Mouse (Mus musculus) midbrain, embryonic 14.5 days (tissue): ENCODE data around the gene Plekhh3. TPM values are rescaled to one million over a fixed set of nuclear protein-coding genes. Genes with fewer than 3 reads are reported as not detected.

Experiments used
- ATAC-seq: fragments of 200-750 bp; cut with Nextera tagmentation; 2 replicates; pipeline ENCODE4 v1.8.0; 2017; ENCODE audit warnings: moderate number of reproducible peaks, moderate library complexity; ENCODE audit not compliant: low FRiP score, low TSS enrichment
- DNase-seq: peaks from one replicate; pipeline ENCODE4 v3.0.0-alpha.2; 2015
- H3K27ac ChIP-seq: fragments of 300-500 bp; sonication (generic); replicated peaks from 2 replicates; pipeline ENCODE4 v1.5.1; 2014; ENCODE audit warnings: mild to moderate bottlenecking, low read depth, low read length, moderate library complexity
- H3K27me3 ChIP-seq: fragments of 300-500 bp; sonication (generic); 2 replicates; pipeline ENCODE4 v1.6.1; 2014; ENCODE audit warnings: low read length, control low read depth, mixed read lengths; ENCODE audit not compliant: control insufficient read depth, insufficient read depth
- H3K36me3 ChIP-seq: fragments of 300-500 bp; sonication (generic); 2 replicates; pipeline ENCODE4 v1.6.1; 2014; ENCODE audit warnings: low read length, control low read depth; ENCODE audit not compliant: control insufficient read depth, insufficient read depth
- H3K4me1 ChIP-seq: fragments of 300-500 bp; sonication (generic); 2 replicates; pipeline ENCODE4 v1.6.1; 2014; ENCODE audit warnings: mild to moderate bottlenecking, antibody characterized with exemption, low read length, control low read depth; ENCODE audit not compliant: control insufficient read depth, insufficient read depth
- H3K4me2 ChIP-seq: fragments of 300-500 bp; sonication (generic); 2 replicates; pipeline ENCODE4 v1.6.1; 2014; ENCODE audit warnings: mild to moderate bottlenecking, low read length, moderate library complexity
- H3K4me3 ChIP-seq: fragments of 300-500 bp; sonication (generic); replicated peaks from 2 replicates; pipeline ENCODE4 v1.5.1; 2014; ENCODE audit warnings: low read depth, low read length
- H3K9ac ChIP-seq: fragments of 300-500 bp; sonication (generic); replicated peaks from 2 replicates; pipeline ENCODE4 v1.6.1; 2014; ENCODE audit warnings: mild to moderate bottlenecking, low read length, moderate library complexity
- H3K9me3 ChIP-seq: fragments of 300-500 bp; sonication (generic); 2 replicates; pipeline ENCODE4 v1.6.1; 2016; ENCODE audit warnings: low read length, control low read depth, mixed read lengths; ENCODE audit not compliant: control insufficient read depth
- WGBS: fragments of 180-500 bp; shearing (Covaris S2); extraction: QIAGEN DNeasy Blood & Tissue Kit; methylation state at CpG from one replicate; pipeline ENCODE4 v1.1.7; 2014; 5-methylcytosine and 5-hydroxymethylcytosine counted together
- polyA plus RNA-seq: library from polyadenylated mRNA; unstranded; fragments of >200 nt; fragmentation: Nextera tagmentation; extraction: Ambion mirVana; gene quantifications from 2 replicates; pipeline ENCODE4 v1.2.1, GENCODE M21; 2014

The Plekhh3 gene
- polyA plus RNA-seq, 1 experiment from 2014 or later = 8.2 TPM

- Histone ChIP-seq H3K36me3 (no peaks in the 10 kb centered on the region), H3K4me3 (peak overlapping the region; percentile 36), H3K4me2 (peak overlapping the region; percentile 56), H3K27ac (peak overlapping the region; percentile 55; the same call in 1 of the 2 replicates), H3K4me1 (peaks cover 47% of the 10 kb centered on the region), H3K27me3 (peaks cover 41% of the 10 kb centered on the region), H3K9ac (peak overlapping the region; percentile 49), H3K9me3 (no peaks in the 10 kb centered on the region)
- WGBS = under 1% methylated on average over 25 of the region's 25 CpGs
- no peak for ATAC-seq
- DNase-seq = peak; percentile 70
These were observed 5.1 kb upstream of the Plekhh3 start for GRCm38 (mm10) chr11:101176117-101176691.

GRCm38 (mm10) chr11:101175636-101176116 is 4.5 kb upstream of the Plekhh3 start:
- no peak overlapping the region for H3K27ac ChIP-seq

GRCm38 (mm10) chr11:101174851-101175628 is 3.9 kb upstream of the Plekhh3 start, which contains the start of gene Ccr10:
Gene Ccr10 (minus strand): TSS chr11:101175443.
- Histone ChIP-seq H3K27me3 (peaks cover 41% of the 10 kb centered on the region), H3K9ac (peak within 1 kb of the TSS; percentile 49), H3K36me3 (no peaks in the 10 kb centered on the region), H3K4me2 (peak within 1 kb of the TSS; percentile 56), H3K4me3 (peak within 1 kb of the TSS; percentile 36), H3K9me3 (no peaks in the 10 kb centered on the region), H3K4me1 (peaks cover 54% of the 10 kb centered on the region), H3K27ac (peak within 1 kb of the TSS; percentile 63)
- no peak for ATAC-seq
- 23% methylated on average over 14 of the region's 14 CpGs for WGBS
- peak; percentile 78 for DNase-seq

More at GRCm38 (mm10) chr11:101175636-101176116, 4.5 kb upstream of the Plekhh3 start:
- H3K4me2 ChIP-seq = peak overlapping the region; percentile 56
- WGBS = 9% methylated on average over 11 of the region's 11 CpGs
- H3K4me3 ChIP-seq = peak overlapping the region; percentile 36
- H3K9me3 ChIP-seq = no peaks in the 10 kb centered on the region
- peaks cover 41% of the 10 kb centered on the region for H3K27me3 ChIP-seq
- DNase-seq (peak; percentile 72), ATAC-seq (no peak)
- H3K4me1 ChIP-seq = peaks cover 48% of the 10 kb centered on the region
- peak overlapping the region; percentile 49 for H3K9ac ChIP-seq
- H3K36me3 ChIP-seq = no peaks in the 10 kb centered on the region

GRCm38 (mm10) chr11:101174389-101174745 is 3.2 kb upstream of the Plekhh3 start:
- Histone ChIP-seq H3K36me3 (no peaks in the 10 kb centered on the region), H3K4me1 (peaks cover 61% of the 10 kb centered on the region), H3K27me3 (peaks cover 45% of the 10 kb centered on the region), H3K4me3 (peak overlapping the region; percentile 25), H3K27ac (peak overlapping the region; percentile 63), H3K9ac (peak overlapping the region; percentile 21; the same call in 1 of the 2 replicates), H3K9me3 (no peaks in the 10 kb centered on the region), H3K4me2 (peak overlapping the region; percentile 56)
- DNase-seq (no peak), ATAC-seq (no peak)
- 35% methylated on average over 9 of the region's 9 CpGs for WGBS

GRCm38 (mm10) chr11:101173631-101174388 is 2.7 kb upstream of the Plekhh3 start:
- DNase-seq = peak; percentile 91
- H3K27me3 ChIP-seq = peaks cover 50% of the 10 kb centered on the region
- H3K4me1 ChIP-seq = peaks cover 64% of the 10 kb centered on the region
- peak overlapping the region; percentile 63 for H3K27ac ChIP-seq
- peak overlapping the region; percentile 25 for H3K4me3 ChIP-seq
- no peaks in the 10 kb centered on the region for H3K36me3 ChIP-seq
- peak overlapping the region; percentile 21; the same call in 1 of the 2 replicates for H3K9ac ChIP-seq
- ATAC-seq = peak; percentile 53; the same call in 1 of the 2 replicates
- no peaks in the 10 kb centered on the region for H3K9me3 ChIP-seq
- WGBS = under 1% methylated on average over 61 of the region's 61 CpGs
- H3K4me2 ChIP-seq = peak overlapping the region; percentile 56

- ATAC-seq (no peak), DNase-seq (no peak)
- H3K27me3 ChIP-seq = peaks cover 51% of the 10 kb centered on the region
- no peak overlapping the region for H3K9ac ChIP-seq
- H3K4me3 ChIP-seq = no peak overlapping the region; the same call in 1 of the 2 replicates
- peak overlapping the region; percentile 56 for H3K4me2 ChIP-seq
- no peaks in the 10 kb centered on the region for H3K36me3 ChIP-seq
- 7% methylated on average over 11 of the region's 11 CpGs for WGBS
- no peak overlapping the region for H3K27ac ChIP-seq
- peaks cover 61% of the 10 kb centered on the region for H3K4me1 ChIP-seq
- no peaks in the 10 kb centered on the region for H3K9me3 ChIP-seq
These were observed 2.0 kb upstream of the Plekhh3 start for GRCm38 (mm10) chr11:101173112-101173511.

GRCm38 (mm10) chr11:101172434-101172815 is 1.3 kb upstream of the Plekhh3 start:
- peak overlapping the region; percentile 64 for H3K27ac ChIP-seq
- H3K27me3 ChIP-seq = peaks cover 51% of the 10 kb centered on the region
- peak overlapping the region; percentile 74 for H3K4me2 ChIP-seq
- ATAC-seq (no peak), DNase-seq (no peak)
- WGBS = 11% methylated on average over 5 of the region's 5 CpGs
- H3K36me3 ChIP-seq = peaks cover 5% of the 10 kb centered on the region; the same call in 1 of the 2 replicates
- H3K9me3 ChIP-seq = no peaks in the 10 kb centered on the region
- H3K9ac ChIP-seq = peak overlapping the region; percentile 32
- peaks cover 58% of the 10 kb centered on the region for H3K4me1 ChIP-seq
- H3K4me3 ChIP-seq = peak overlapping the region; percentile 42

- peak; percentile 2; the same call in 1 of the 2 replicates for ATAC-seq
- H3K4me3 ChIP-seq = peak overlapping the region; percentile 42
- H3K4me1 ChIP-seq = peaks cover 54% of the 10 kb centered on the region
- peaks cover 8% of the 10 kb centered on the region; the same call in 1 of the 2 replicates for H3K36me3 ChIP-seq
- peak overlapping the region; percentile 32 for H3K9ac ChIP-seq
- under 1% methylated on average over 31 of the region's 31 CpGs for WGBS
- peak; percentile 90 for DNase-seq
- peak overlapping the region; percentile 64 for H3K27ac ChIP-seq
- no peaks in the 10 kb centered on the region for H3K9me3 ChIP-seq
- H3K27me3 ChIP-seq = peaks cover 51% of the 10 kb centered on the region
- H3K4me2 ChIP-seq = peak overlapping the region; percentile 74
These were observed 726 bp upstream of the Plekhh3 start for GRCm38 (mm10) chr11:101171721-101172433.
